Mouse (Mus musculus): ENCODE data around the gene Dock2. TPM values are rescaled to one million over a fixed set of nuclear protein-coding genes. Genes with fewer than 3 reads are reported as not detected.

The Dock2 gene
- polyA plus RNA-seq, 1 experiment: 0.51 TPM

GRCm38 (mm10) chr11:34389261-34390116 lies 394.2 kb downstream of the Dock2 start:
- TF ChIP-seq CTCF (IDR thresholded peaks at IDR 0.05; ENCODE audit: borderline replicate concordance, extremely low read depth, insufficient read depth, insufficient read length) (no peak), POLR2A (IDR thresholded peaks at IDR 0.05; ENCODE audit: borderline replicate concordance, extremely low read depth, insufficient read depth, insufficient read length, poor library complexity, severe bottlenecking) (no peak)

GRCm38 (mm10) chr11:34385001-34385688 lies 398.5 kb downstream of the Dock2 start:
- TF ChIP-seq POLR2A (IDR thresholded peaks at IDR 0.05; ENCODE audit: borderline replicate concordance, extremely low read depth, insufficient read depth, insufficient read length, poor library complexity, severe bottlenecking): no peak
- TF ChIP-seq CTCF (IDR thresholded peaks at IDR 0.05; ENCODE audit: borderline replicate concordance, extremely low read depth, insufficient read depth, insufficient read length): no peak
- peak; percentile 91 for DNase-seq (ENCODE audit: low read depth)

More at GRCm38 (mm10) chr11:34389261-34390116, 394.2 kb downstream of the Dock2 start:
- DNase-seq (ENCODE audit: low read depth): no peak

- TF ChIP-seq POLR2A (IDR thresholded peaks at IDR 0.05; ENCODE audit: borderline replicate concordance, extremely low read depth, insufficient read depth, insufficient read length, poor library complexity, severe bottlenecking) (no peak), CTCF (IDR thresholded peaks at IDR 0.05; ENCODE audit: borderline replicate concordance, extremely low read depth, insufficient read depth, insufficient read length) (no peak)
- no peak for DNase-seq (ENCODE audit: low read depth)
Observed at GRCm38 (mm10) chr11:34384178-34384577, 399.5 kb downstream of the Dock2 start.

GRCm38 (mm10) chr11:34383501-34383900 lies 400.2 kb downstream of the Dock2 start:
- TF ChIP-seq CTCF (IDR thresholded peaks at IDR 0.05; ENCODE audit: borderline replicate concordance, extremely low read depth, insufficient read depth, insufficient read length): no peak
- TF ChIP-seq POLR2A (IDR thresholded peaks at IDR 0.05; ENCODE audit: borderline replicate concordance, extremely low read depth, insufficient read depth, insufficient read length, poor library complexity, severe bottlenecking): no peak
- no peak for DNase-seq (ENCODE audit: low read depth)

- peak; percentile 73 for DNase-seq (ENCODE audit: low read depth)
- TF ChIP-seq CTCF (IDR thresholded peaks at IDR 0.05; ENCODE audit: borderline replicate concordance, extremely low read depth, insufficient read depth, insufficient read length) (no peak), POLR2A (IDR thresholded peaks at IDR 0.05; ENCODE audit: borderline replicate concordance, extremely low read depth, insufficient read depth, insufficient read length, poor library complexity, severe bottlenecking) (no peak)
Observed at GRCm38 (mm10) chr11:34377649-34378048, 406.0 kb downstream of the Dock2 start.

- no peak for TF ChIP-seq POLR2A (IDR thresholded peaks at IDR 0.05; ENCODE audit: borderline replicate concordance, extremely low read depth, insufficient read depth, insufficient read length, poor library complexity, severe bottlenecking)
- TF ChIP-seq CTCF (IDR thresholded peaks at IDR 0.05; ENCODE audit: borderline replicate concordance, extremely low read depth, insufficient read depth, insufficient read length): no peak
- DNase-seq (ENCODE audit: low read depth): no peak
Observed at GRCm38 (mm10) chr11:34375557-34375956, 408.1 kb downstream of the Dock2 start.

- no peak for TF ChIP-seq CTCF (IDR thresholded peaks at IDR 0.05; ENCODE audit: borderline replicate concordance, extremely low read depth, insufficient read depth, insufficient read length)
- TF ChIP-seq POLR2A (IDR thresholded peaks at IDR 0.05; ENCODE audit: borderline replicate concordance, extremely low read depth, insufficient read depth, insufficient read length, poor library complexity, severe bottlenecking): no peak
- DNase-seq (ENCODE audit: low read depth): no peak
Observed at GRCm38 (mm10) chr11:34372224-34372623, 411.5 kb downstream of the Dock2 start.

GRCm38 (mm10) chr11:34356109-34356508 lies 427.6 kb downstream of the Dock2 start:
- peak; percentile 76 for DNase-seq (ENCODE audit: low read depth)
- TF ChIP-seq POLR2A (IDR thresholded peaks at IDR 0.05; ENCODE audit: borderline replicate concordance, extremely low read depth, insufficient read depth, insufficient read length, poor library complexity, severe bottlenecking): no peak
- no peak for TF ChIP-seq CTCF (IDR thresholded peaks at IDR 0.05; ENCODE audit: borderline replicate concordance, extremely low read depth, insufficient read depth, insufficient read length)

- DNase-seq (ENCODE audit: low read depth): no peak
- TF ChIP-seq CTCF (IDR thresholded peaks at IDR 0.05; ENCODE audit: borderline replicate concordance, extremely low read depth, insufficient read depth, insufficient read length): no peak
- TF ChIP-seq POLR2A (IDR thresholded peaks at IDR 0.05; ENCODE audit: borderline replicate concordance, extremely low read depth, insufficient read depth, insufficient read length, poor library complexity, severe bottlenecking): no peak
Observed at GRCm38 (mm10) chr11:34355406-34355805, 428.3 kb downstream of the Dock2 start.

GRCm38 (mm10) chr11:34349453-34350056 lies 434.1 kb downstream of the Dock2 start:
- DNase-seq (ENCODE audit: low read depth): no peak
- TF ChIP-seq CTCF (IDR thresholded peaks at IDR 0.05; ENCODE audit: borderline replicate concordance, extremely low read depth, insufficient read depth, insufficient read length) (no peak), POLR2A (IDR thresholded peaks at IDR 0.05; ENCODE audit: borderline replicate concordance, extremely low read depth, insufficient read depth, insufficient read length, poor library complexity, severe bottlenecking) (no peak)

GRCm38 (mm10) chr11:34348287-34348918 lies 435.3 kb downstream of the Dock2 start:
- TF ChIP-seq CTCF (IDR thresholded peaks at IDR 0.05; ENCODE audit: borderline replicate concordance, extremely low read depth, insufficient read depth, insufficient read length): no peak
- TF ChIP-seq POLR2A (IDR thresholded peaks at IDR 0.05; ENCODE audit: borderline replicate concordance, extremely low read depth, insufficient read depth, insufficient read length, poor library complexity, severe bottlenecking): no peak
- peak; percentile 93 for DNase-seq (ENCODE audit: low read depth)
